Mouse (Mus musculus) mesoderm, embryonic 11.5 days (tissue): ENCODE measurements around the gene Gart.

Experiments used
- DNase-seq: peaks from one replicate; pipeline ENCODE4 v3.0.0-alpha.2; 2012; ENCODE audit warnings: low read depth, low spot score

Gene Gart

GRCm38 (mm10) chr16:91609501-91610245 lies 37.1 kb downstream of the Gart start:
- DNase-seq: no peak

GRCm38 (mm10) chr16:91606958-91607357 lies 39.8 kb downstream of the Gart start:
- DNase-seq: no peak

GRCm38 (mm10) chr16:91605156-91605555 lies 41.6 kb downstream of the Gart start:
- DNase-seq: no peak

GRCm38 (mm10) chr16:91601693-91602092 lies 45.1 kb downstream of the Gart start:
- DNase-seq: no peak

- no peak for DNase-seq
Observed at GRCm38 (mm10) chr16:91601081-91601480, 45.7 kb downstream of the Gart start.

- DNase-seq: no peak
Observed at GRCm38 (mm10) chr16:91599242-91599641, 47.5 kb downstream of the Gart start.

- peak; percentile 98 for DNase-seq
Observed at GRCm38 (mm10) chr16:91597672-91598010, 49.1 kb downstream of the Gart start, which contains the start of gene Tmem50b. Gene Tmem50b (minus strand): TSS chr16:91597800.

GRCm38 (mm10) chr16:91596779-91597671 lies 49.7 kb downstream of the Gart start:
- DNase-seq: peak; percentile 34

GRCm38 (mm10) chr16:91596397-91596778 lies 50.4 kb downstream of the Gart start:
- no peak for DNase-seq

- DNase-seq: no peak
Observed at GRCm38 (mm10) chr16:91595076-91595475, 51.7 kb downstream of the Gart start.

GRCm38 (mm10) chr16:91593262-91593661 lies 53.5 kb downstream of the Gart start:
- DNase-seq: no peak

GRCm38 (mm10) chr16:91592162-91592561 lies 54.6 kb downstream of the Gart start:
- DNase-seq: no peak

GRCm38 (mm10) chr16:91588703-91589102 lies 58.0 kb downstream of the Gart start:
- DNase-seq: no peak

- no peak for DNase-seq
Observed at GRCm38 (mm10) chr16:91587730-91588453, 58.9 kb downstream of the Gart start.

- no peak for DNase-seq
Observed at GRCm38 (mm10) chr16:91586244-91586643, 60.5 kb downstream of the Gart start.

GRCm38 (mm10) chr16:91585617-91586016 lies 61.1 kb downstream of the Gart start:
- DNase-seq: no peak

GRCm38 (mm10) chr16:91582307-91582706 lies 64.4 kb downstream of the Gart start:
- peak; percentile 47 for DNase-seq

GRCm38 (mm10) chr16:91578980-91579720 lies 67.6 kb downstream of the Gart start:
- DNase-seq: no peak

- no peak for DNase-seq
Observed at GRCm38 (mm10) chr16:91575151-91575550, 71.6 kb downstream of the Gart start.
